Comparison of ENCODE assay signal across 8 mouse cellular contexts in genomic region chr11:3452769-3453168, GRCm38 (mm10). TPM values are rescaled to one million over a fixed set of nuclear protein-coding genes. Genes with fewer than 3 reads are reported as not detected.
DNase-seq lines count a peak whose midpoint lies in the region; ATAC-seq lines count a peak whose summit lies in the region.

No protein-coding gene starts in this region.

- H3K27me3 ChIP-seq in hindbrain, embryonic 11.5 days (ENCODE audit: control insufficient read depth, insufficient read depth, low read length), result no peaks in the 10 kb centered on the region
- no peaks in the 10 kb centered on the region for H3K27me3 ChIP-seq in midbrain, embryonic 12.5 days

- H3K9me3 ChIP-seq in hindbrain, embryonic 11.5 days (ENCODE audit: control insufficient read depth, low read length), result no peaks in the 10 kb centered on the region
- H3K9me3 ChIP-seq in midbrain, embryonic 12.5 days, result no peaks in the 10 kb centered on the region

- DNase-seq in urinary bladder, postnatal 14 days (ENCODE audit: low spot score), result peak; percentile 20
- no peak for DNase-seq in urinary bladder, adult 18-20 months (ENCODE audit: low spot score in 2 of 2)
- peak; percentile 47 to 59 for DNase-seq in cerebellum, postnatal 14 days
- peak; percentile 62 for DNase-seq in hindbrain, embryonic 11.5 days (ENCODE audit: low spot score)
- DNase-seq in left cerebral cortex, postnatal 4 days, result peak; percentile 26
- peak; percentile 8 for DNase-seq in thymus, postnatal 25 days

- peak overlapping the region; percentile 84 for H3K9ac ChIP-seq in hindbrain, embryonic 11.5 days (ENCODE audit: low read depth, low read length)
- H3K9ac ChIP-seq in midbrain, embryonic 12.5 days (replicated peaks), result peak overlapping the region; percentile 84

- peak overlapping the region; percentile 89 for H3K4me2 ChIP-seq in hindbrain, embryonic 11.5 days (replicated peaks; ENCODE audit: low read depth, low read length)
- H3K4me2 ChIP-seq in midbrain, embryonic 12.5 days (replicated peaks), result peak overlapping the region; percentile 75

- 3% methylated on average over 9 of the region's 9 CpGs for WGBS in hindbrain, embryonic 11.5 days
- WGBS in midbrain, embryonic 12.5 days, result 1% methylated on average over 9 of the region's 9 CpGs

- peak overlapping the region; percentile 56 for H3K27ac ChIP-seq in hindbrain, embryonic 11.5 days (ENCODE audit: low read depth, low read length)
- peak overlapping the region; percentile 86 for H3K27ac ChIP-seq in midbrain, embryonic 12.5 days (replicated peaks)

- no peaks in the 10 kb centered on the region for H3K4me1 ChIP-seq in hindbrain, embryonic 11.5 days (replicated peaks; ENCODE audit: control insufficient read depth, insufficient read depth, low read length)
- H3K4me1 ChIP-seq in midbrain, embryonic 12.5 days, result peaks cover 19% of the 10 kb centered on the region

- no peaks in the 10 kb centered on the region for H3K36me3 ChIP-seq in hindbrain, embryonic 11.5 days (ENCODE audit: control insufficient read depth, insufficient read depth, low read length)
- no peaks in the 10 kb centered on the region for H3K36me3 ChIP-seq in midbrain, embryonic 12.5 days

- peak; percentile 69 for ATAC-seq in hindbrain, embryonic 11.5 days (ENCODE audit: low FRiP score)
- peak; percentile 48 for ATAC-seq in midbrain, embryonic 12.5 days (ENCODE audit: low FRiP score, low read depth)
- ATAC-seq in activated CD4-positive, CD25-positive, alpha-beta regulatory T cell, adult 4 months, result no peak

- H3K4me3 ChIP-seq in hindbrain, embryonic 11.5 days (ENCODE audit: low read depth, low read length), result peak overlapping the region; percentile 87
- peak overlapping the region; percentile 76 for H3K4me3 ChIP-seq in midbrain, embryonic 12.5 days

- intact Hi-C loops in left cerebral cortex, postnatal 4 days (cut with DNase I), result no loop called here

RNA-seq across cellular contexts. Expression of gene Rnf185, which starts 0.6 kb away (rescaled TPM):
- 51.4 and 52.3 TPM in 2 replicates for polyA plus RNA-seq in hindbrain, embryonic 11.5 days (2014; fragmentation: Nextera tagmentation; extraction: Ambion mirVana)
- 10 to 100 TPM; 23.5 to 24.7 TPM for total RNA-seq in left cerebral cortex, postnatal 4 days (2021)
- 46.7 TPM in 2 replicates for polyA plus RNA-seq in midbrain, embryonic 12.5 days (2016; fragmentation: Nextera tagmentation; extraction: Ambion mirVana)
- polyA plus RNA-seq in activated CD4-positive, CD25-positive, alpha-beta regulatory T cell, adult 4 months (2017; shearing (Covaris generic)), result 10 to 100 TPM; 17.6 to 18.9 TPM

RNA-seq across cellular contexts. Expression of gene Pla2g3, which starts 35.3 kb away (rescaled TPM):
- 0.60 and 0.86 TPM in 2 replicates for polyA plus RNA-seq in hindbrain, embryonic 11.5 days (2014; fragmentation: Nextera tagmentation; extraction: Ambion mirVana)
- 10 to 100 TPM; 14.6 to 15.4 TPM for total RNA-seq in left cerebral cortex, postnatal 4 days (2021)
- 0.67 and 0.98 TPM in 2 replicates for polyA plus RNA-seq in midbrain, embryonic 12.5 days (2016; fragmentation: Nextera tagmentation; extraction: Ambion mirVana)
- polyA plus RNA-seq in activated CD4-positive, CD25-positive, alpha-beta regulatory T cell, adult 4 months (2017; shearing (Covaris generic)), result under 1 TPM; 0.22 to 0.42 TPM

RNA-seq across cellular contexts. Expression of gene Limk2, which starts 43.8 kb away (rescaled TPM):
- polyA plus RNA-seq in hindbrain, embryonic 11.5 days (2014; fragmentation: Nextera tagmentation; extraction: Ambion mirVana), result 74.8 and 75.0 TPM in 2 replicates
- 100 to 1,000 TPM; 135 to 140 TPM for total RNA-seq in left cerebral cortex, postnatal 4 days (2021)
- polyA plus RNA-seq in midbrain, embryonic 12.5 days (2016; fragmentation: Nextera tagmentation; extraction: Ambion mirVana), result 94.3 and 102 TPM in 2 replicates
- 10 to 100 TPM; 77.7 to 78.9 TPM for polyA plus RNA-seq in activated CD4-positive, CD25-positive, alpha-beta regulatory T cell, adult 4 months (2017; shearing (Covaris generic))

RNA-seq across cellular contexts. Expression of gene Inpp5j, which starts 51.9 kb away (rescaled TPM):
- 0.09 and 0.29 TPM in 2 replicates for polyA plus RNA-seq in hindbrain, embryonic 11.5 days (2014; fragmentation: Nextera tagmentation; extraction: Ambion mirVana)
- total RNA-seq in left cerebral cortex, postnatal 4 days (2021), result 10 to 100 TPM; 15.5 to 20.3 TPM
- polyA plus RNA-seq in midbrain, embryonic 12.5 days (2016; fragmentation: Nextera tagmentation; extraction: Ambion mirVana), result 0.38 and 0.68 TPM in 2 replicates
- polyA plus RNA-seq in activated CD4-positive, CD25-positive, alpha-beta regulatory T cell, adult 4 months (2017; shearing (Covaris generic)), result not detected

Comparison
In these comparisons a context has a peak if more than half of its experiments do, and no peak if none do; other contexts are left out.
1. DNase-seq: peak in urinary bladder, postnatal 14 days (single experiment), cerebellum, postnatal 14 days (2 of 2), hindbrain, embryonic 11.5 days (single experiment), left cerebral cortex, postnatal 4 days (single experiment) and thymus, postnatal 25 days (single experiment); none in urinary bladder, adult 18-20 months (0 of 2).